18 mouse cellular contexts compared by ENCODE assay signal in genomic region chr5:122777322-122777721, GRCm38 (mm10). TPM values are rescaled to one million over a fixed set of nuclear protein-coding genes. Genes with fewer than 3 reads are reported as not detected.
A peak's percentile ranks its signal among the peaks of the same experiment; 100 is the strongest.
DNase-seq lines count a peak whose midpoint lies in the region; ATAC-seq and TF ChIP-seq lines count a peak whose summit lies in the region.
"Had no signal": no experiment of that assay in that cellular context is flagged by ENCODE, and none has a peak within 500 bp of the region (broad histone marks: within the 10 kb centered on the region; RNA-seq: fewer than 3 reads in every experiment).

No protein-coding gene starts in this region.

- H3K9ac ChIP-seq in forebrain, postnatal 0 days, result no peak overlapping the region
- H3K9ac ChIP-seq in forebrain, embryonic 16.5 days (replicated peaks; ENCODE audit: low read depth, low read length), result no peak overlapping the region
- H3K9ac ChIP-seq: embryonic facial prominence, embryonic 15.5 days; stomach, embryonic 15.5 days had no signal

- intact Hi-C loops in left cerebral cortex, adult 2 months (cut with DNase I), result loop anchor here (5.0 kb wide), 2 partner anchors 125 to 275 kb away; partner anchors contain the start of gene Atp2a2
- intact Hi-C loops in left cerebral cortex, postnatal 4 days (cut with DNase I), result no loop called here

- H3K9me3 ChIP-seq in forebrain, postnatal 0 days (ENCODE audit: low read length), result no peaks in the 10 kb centered on the region
- no peaks in the 10 kb centered on the region for H3K9me3 ChIP-seq in forebrain, embryonic 16.5 days (ENCODE audit: control insufficient read depth, low read length)
- H3K9me3 ChIP-seq in embryonic facial prominence, embryonic 10.5 days, result peaks cover 8% of the 10 kb centered on the region; the same call in 1 of the 2 replicates
- H3K9me3 ChIP-seq: embryonic facial prominence, embryonic 15.5 days; stomach, embryonic 15.5 days had no signal

- H3K27ac ChIP-seq in forebrain, postnatal 0 days (ENCODE audit: low read depth, low read length), result no peak overlapping the region
- no peak overlapping the region for H3K27ac ChIP-seq in forebrain, embryonic 16.5 days (ENCODE audit: low read length)
- H3K27ac ChIP-seq in left cerebral cortex, adult 2 months, result peak overlapping the region; percentile 92
- no peak overlapping the region for H3K27ac ChIP-seq in embryonic facial prominence, embryonic 10.5 days (replicated peaks)
- H3K27ac ChIP-seq: embryonic facial prominence, embryonic 15.5 days; neural tube, embryonic 12.5 days; stomach, embryonic 15.5 days had no signal

- no peaks in the 10 kb centered on the region for H3K27me3 ChIP-seq in forebrain, postnatal 0 days (ENCODE audit: insufficient read depth, low read length)
- H3K27me3 ChIP-seq in forebrain, embryonic 16.5 days (replicated peaks; ENCODE audit: control insufficient read depth, insufficient read depth, low read length), result no peaks in the 10 kb centered on the region
- H3K27me3 ChIP-seq in embryonic facial prominence, embryonic 10.5 days (replicated peaks; ENCODE audit: low read depth, poor library complexity, severe bottlenecking), result 0 out of 2 replicates have a peak, but pooled peaks cover 6% of the 10 kb centered on the region
- H3K27me3 ChIP-seq: embryonic facial prominence, embryonic 15.5 days; neural tube, embryonic 12.5 days; stomach, embryonic 15.5 days had no signal

- H3K36me3 ChIP-seq in forebrain, postnatal 0 days (ENCODE audit: insufficient read depth), result no peaks in the 10 kb centered on the region
- no peaks in the 10 kb centered on the region for H3K36me3 ChIP-seq in forebrain, embryonic 16.5 days (ENCODE audit: control insufficient read depth, insufficient read depth)
- H3K36me3 ChIP-seq in embryonic facial prominence, embryonic 10.5 days (replicated peaks), result peaks cover 26% of the 10 kb centered on the region
- H3K36me3 ChIP-seq: stomach, embryonic 15.5 days had no signal

- 0 out of 2 replicates have a peak, but pooled peaks cover 4% of the 10 kb centered on the region for H3K4me1 ChIP-seq in forebrain, postnatal 0 days (ENCODE audit: insufficient read depth)
- peaks cover 15% of the 10 kb centered on the region for H3K4me1 ChIP-seq in forebrain, embryonic 16.5 days (replicated peaks; ENCODE audit: control insufficient read depth, insufficient read depth, low read length)
- peaks cover 20% of the 10 kb centered on the region for H3K4me1 ChIP-seq in embryonic facial prominence, embryonic 10.5 days

- H3K4me2 ChIP-seq in forebrain, postnatal 0 days (ENCODE audit: low read depth), result peak overlapping the region; percentile 91; the same call in 1 of the 2 replicates
- no peak overlapping the region for H3K4me2 ChIP-seq in forebrain, embryonic 16.5 days (ENCODE audit: low read length)

- no peak for DNase-seq in forebrain, postnatal 0 days
- DNase-seq in left cerebral cortex, adult 2 months (ENCODE audit: extremely low spot score in 1 of 2, low spot score in 2 of 2), result no peak
- DNase-seq in left cerebral cortex, postnatal 4 days, result no peak
- DNase-seq in right cerebral cortex, adult 18-20 months, result peak; percentile 69
- no peak for DNase-seq in right cerebral cortex, postnatal 14 days
- DNase-seq in embryonic facial prominence, embryonic 10.5 days (ENCODE audit: low spot score), result no peak
- DNase-seq: adrenal gland, postnatal 36 days; gastrocnemius, postnatal 14 days; kidney, adult 9 months; lung, postnatal 36 days; midbrain, embryonic 14.5 days; retina, postnatal 1 day; thymus, postnatal 14 days had no signal

- 40% methylated on average over 2 of the region's 2 CpGs for WGBS in forebrain, postnatal 0 days
- 51% methylated on average over 2 of the region's 2 CpGs for WGBS in forebrain, embryonic 16.5 days
- 59% methylated on average over 2 of the region's 2 CpGs for WGBS in embryonic facial prominence, embryonic 10.5 days

- no peak overlapping the region for H3K4me3 ChIP-seq in forebrain, postnatal 0 days (ENCODE audit: low read depth, low read length)
- H3K4me3 ChIP-seq in forebrain, embryonic 16.5 days (replicated peaks; ENCODE audit: low read length), result no peak overlapping the region
- H3K4me3 ChIP-seq in left cerebral cortex, adult 2 months, result 0 out of 2 replicates have a peak overlapping the region, but pooled peaks have one; percentile 91
- H3K4me3 ChIP-seq in embryonic facial prominence, embryonic 10.5 days, result no peak overlapping the region

- ATAC-seq in forebrain, postnatal 0 days, result no peak
- ATAC-seq in forebrain, embryonic 16.5 days, result no peak
- ATAC-seq: activated CD4-positive, CD25-positive, alpha-beta regulatory T cell, adult 4 months had no signal

- TF ChIP-seq CTCF in forebrain, postnatal 0 days (IDR thresholded peaks at IDR 0.05; ENCODE audit: low read depth), result no peak
- no peak for TF ChIP-seq CTCF in left cerebral cortex, adult 2 months (IDR thresholded peaks at IDR 0.05)

RNA-seq across cellular contexts. Expression of gene Camkk2, which starts 1.9 kb away (rescaled TPM):
- total RNA-seq in forebrain, postnatal 0 days (2014; rRNA removed), result 89.3 and 106 TPM in 2 replicates
- 76.2 and 93.8 TPM in 2 replicates for polyA plus RNA-seq in forebrain, postnatal 0 days (2015; fragmentation: Nextera tagmentation; extraction: Ambion mirVana)
- polyA plus RNA-seq in forebrain, embryonic 16.5 days (2015; fragmentation: Nextera tagmentation; extraction: Ambion mirVana), result 70.7 and 75.6 TPM in 2 replicates
- 100 to 1,000 TPM; 238 to 248 TPM for total RNA-seq in left cerebral cortex, adult 2 months (2021)
- total RNA-seq in left cerebral cortex, postnatal 4 days (2021), result 100 to 1,000 TPM; 130 to 137 TPM
- 21.9 and 26.3 TPM in 2 replicates for polyA plus RNA-seq in embryonic facial prominence, embryonic 10.5 days (2016; fragmentation: Nextera tagmentation; extraction: Ambion mirVana)

RNA-seq across cellular contexts. Expression of gene Anapc5, which starts 43.8 kb away (rescaled TPM):
- total RNA-seq in forebrain, postnatal 0 days (2014; rRNA removed), result 522 and 533 TPM in 2 replicates
- 373 and 445 TPM in 2 replicates for polyA plus RNA-seq in forebrain, postnatal 0 days (2015; fragmentation: Nextera tagmentation; extraction: Ambion mirVana)
- 562 and 569 TPM in 2 replicates for polyA plus RNA-seq in forebrain, embryonic 16.5 days (2015; fragmentation: Nextera tagmentation; extraction: Ambion mirVana)
- 100 to 1,000 TPM; 222 to 229 TPM for total RNA-seq in left cerebral cortex, adult 2 months (2021)
- total RNA-seq in left cerebral cortex, postnatal 4 days (2021), result 100 to 1,000 TPM; 386 to 393 TPM
- 477 and 502 TPM in 2 replicates for polyA plus RNA-seq in embryonic facial prominence, embryonic 10.5 days (2016; fragmentation: Nextera tagmentation; extraction: Ambion mirVana)
